Mouse (Mus musculus) erythroblast, embryonic 14.5 days (primary cell): Measurements from ENCODE around the gene Knl1.

Experiments used
- GATA1 ChIP-seq: IDR thresholded peaks from 2 replicates; pipeline ENCODE4 v1.6.1; 2012; ENCODE audit warnings: low read length, inconsistent platforms, mixed read lengths
- TAL1 ChIP-seq: IDR thresholded peaks from 3 replicates; pipeline ENCODE4 v1.6.1; 2012; ENCODE audit warnings: low read length, inconsistent platforms, mixed read lengths

GRCm38 (mm10) chr2:119006886-119007285 is 40.0 kb upstream of the Knl1 start:
- TF ChIP-seq TAL1 (no peak), GATA1 (no peak)
